Mouse (Mus musculus) embryonic facial prominence, embryonic 10.5 days (tissue): ENCODE measurements at regions not wholly inside any gene's neighbourhood (a gene's known extent, or its start where the extent isn't known, plus 50 kb on each side); places are given as distances from the start of the nearest gene placed in this dataset.

Experiments
- DNase-seq: peaks from one replicate; pipeline ENCODE4 v3.0.0-alpha.2; 2017; ENCODE audit warnings: low spot score
- H3K27ac ChIP-seq: fragments of 300-500 bp; sonication (generic); replicated peaks from 2 replicates; pipeline ENCODE4 v1.5.1; 2016; ENCODE audit warnings: mild to moderate bottlenecking
- H3K27me3 ChIP-seq: fragments of 300-500 bp; sonication (generic); replicated peaks from 2 replicates; pipeline ENCODE4 v1.6.1; 2016; ENCODE audit warnings: low read depth, mild to moderate bottlenecking; ENCODE audit not compliant: poor library complexity, severe bottlenecking
- H3K36me3 ChIP-seq: fragments of 300-500 bp; sonication (generic); replicated peaks from 2 replicates; pipeline ENCODE4 v1.6.1; 2016; ENCODE audit warnings: mild to moderate bottlenecking, moderate library complexity
- H3K4me1 ChIP-seq: fragments of 300-500 bp; sonication (generic); 2 replicates; pipeline ENCODE4 v1.6.1; 2016
- H3K4me3 ChIP-seq: fragments of 300-500 bp; sonication (generic); 2 replicates; pipeline ENCODE4 v1.5.1; 2016; ENCODE audit warnings: mild to moderate bottlenecking, moderate library complexity
- H3K9me3 ChIP-seq: fragments of 300-500 bp; sonication (generic); 2 replicates; pipeline ENCODE4 v1.6.1; 2016; ENCODE audit warnings: mild to moderate bottlenecking
- WGBS: fragments of 180-500 bp; shearing (Covaris S2); methylation state at CpG from one replicate; pipeline ENCODE4 v1.1.7; 2016; 5-methylcytosine and 5-hydroxymethylcytosine counted together

DNA sequence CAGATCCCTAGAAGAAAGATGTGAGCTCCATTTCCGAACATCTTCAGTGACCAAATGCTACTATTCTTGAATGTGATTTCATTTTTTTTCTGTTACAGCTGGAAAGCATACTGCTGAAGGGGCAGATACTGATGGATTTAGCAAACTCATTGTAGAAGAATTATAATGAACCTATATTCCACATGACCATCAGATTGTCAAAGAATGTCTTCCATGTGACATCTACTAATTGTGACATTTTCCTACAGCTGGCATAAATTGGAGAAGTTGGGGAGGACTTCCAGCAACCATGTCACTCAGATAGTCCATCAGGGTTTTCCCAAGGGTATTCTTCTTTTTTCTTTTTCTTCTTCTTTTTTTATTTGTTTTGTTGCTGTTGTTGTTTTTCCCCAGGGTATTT is 263.2 kb downstream of the Tmsb4x start:
- WGBS = 92% methylated on average over 1 of the region's 1 CpGs
- no peak for DNase-seq
- Histone ChIP-seq H3K9me3 (no peaks in the 10 kb centered on the region), H3K36me3 (no peaks in the 10 kb centered on the region), H3K4me3 (no peak overlapping the region), H3K27ac (no peak overlapping the region), H3K4me1 (no peaks in the 10 kb centered on the region), H3K27me3 (peaks cover 87% of the 10 kb centered on the region)

DNA sequence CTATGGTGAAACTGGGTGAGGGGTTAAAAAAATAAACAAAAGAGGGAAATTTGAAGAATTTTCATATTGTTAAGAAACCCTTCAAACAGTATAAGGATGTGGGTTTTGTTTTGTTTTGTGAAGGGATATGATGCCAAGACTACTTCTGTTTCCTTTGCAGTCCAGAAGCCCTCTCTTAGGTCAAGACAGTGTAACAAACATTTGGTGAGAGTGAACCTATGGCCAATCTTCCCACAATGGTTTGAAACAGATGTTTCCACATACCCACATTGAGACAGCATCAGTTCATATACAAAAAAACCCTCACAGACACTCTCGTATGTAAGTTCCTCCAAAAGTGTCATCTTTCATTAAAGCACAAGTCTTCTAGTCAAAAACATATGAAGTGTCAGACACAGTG is 263.6 kb downstream of the Tmsb4x start:
- Histone ChIP-seq H3K4me3 (no peak overlapping the region), H3K36me3 (no peaks in the 10 kb centered on the region), H3K27ac (no peak overlapping the region), H3K4me1 (no peaks in the 10 kb centered on the region), H3K9me3 (no peaks in the 10 kb centered on the region), H3K27me3 (peaks cover 87% of the 10 kb centered on the region)
- WGBS = 72% methylated on average over 1 of the region's 1 CpGs
- no peak for DNase-seq

DNA sequence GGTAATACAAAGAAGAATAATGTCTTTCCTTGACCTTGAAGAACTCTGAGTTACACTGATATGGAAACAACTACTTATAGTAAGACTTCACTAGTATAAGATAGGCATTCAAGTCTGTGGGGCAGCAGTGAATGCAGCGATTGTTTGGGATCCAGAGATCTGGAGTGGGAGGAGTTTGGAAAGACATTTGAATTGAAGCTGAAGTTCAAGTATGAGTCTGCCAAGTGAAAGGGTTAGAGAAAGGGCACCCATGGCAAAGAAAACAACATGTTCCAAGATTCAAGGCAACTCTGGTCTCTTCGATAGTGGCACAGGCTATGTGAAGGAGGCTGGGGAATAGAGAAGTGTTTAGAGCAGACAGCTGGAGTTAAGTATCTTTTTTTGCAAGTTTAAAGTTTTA is 275.3 kb downstream of the Tmsb4x start:
- WGBS = 82% methylated on average over 2 of the region's 2 CpGs

DNA sequence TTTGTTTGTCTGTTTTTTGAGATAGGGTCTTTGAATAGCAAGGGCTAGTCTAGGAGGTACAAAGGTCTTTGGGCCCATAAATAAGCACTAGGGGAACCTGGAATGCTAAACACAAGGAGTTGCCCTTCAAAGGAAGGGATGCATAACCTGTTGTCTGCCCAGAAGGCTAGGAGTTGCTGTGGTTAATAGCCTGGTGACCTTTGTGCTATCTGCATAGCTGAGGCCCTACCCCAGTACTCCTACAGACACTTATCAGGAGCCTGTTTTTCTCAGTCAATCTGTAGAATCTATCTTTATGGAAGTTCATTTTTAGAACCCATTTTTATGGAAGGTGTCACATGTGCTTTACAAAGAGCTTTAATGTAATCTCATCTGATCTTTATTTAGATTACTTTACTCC is 276.6 kb downstream of the Tmsb4x start:
- Histone ChIP-seq H3K4me3 (no peak overlapping the region), H3K4me1 (no peaks in the 10 kb centered on the region), H3K27me3 (peaks cover 80% of the 10 kb centered on the region), H3K9me3 (no peaks in the 10 kb centered on the region), H3K27ac (no peak overlapping the region), H3K36me3 (no peaks in the 10 kb centered on the region)
- DNase-seq = no peak

More for the DNA sequence above, 275.3 kb downstream of the Tmsb4x start:
- Histone ChIP-seq H3K36me3 (no peaks in the 10 kb centered on the region), H3K27ac (no peak overlapping the region), H3K4me1 (no peaks in the 10 kb centered on the region), H3K27me3 (peaks cover 91% of the 10 kb centered on the region), H3K9me3 (no peaks in the 10 kb centered on the region), H3K4me3 (no peak overlapping the region)
- DNase-seq = no peak

DNA sequence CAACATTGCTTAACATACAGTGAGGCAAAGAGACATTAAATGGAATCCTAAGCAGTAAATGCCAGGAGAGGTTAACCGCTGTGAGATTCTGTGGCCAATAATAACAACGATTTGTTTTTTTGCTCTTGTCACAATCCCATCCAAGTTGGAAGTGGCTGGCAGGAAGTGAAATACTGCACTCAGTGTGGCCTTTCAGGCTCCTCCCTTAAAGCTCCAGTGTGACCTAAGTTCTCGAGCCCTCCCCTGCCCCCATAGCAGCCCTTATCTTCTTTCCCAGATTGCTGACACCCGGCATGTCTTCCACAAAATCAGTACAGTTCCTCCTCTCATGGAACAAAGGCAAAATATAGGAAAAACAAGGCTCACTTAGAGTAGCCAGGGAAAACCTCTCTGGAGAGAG is 278.1 kb downstream of the Tmsb4x start:
- H3K36me3 ChIP-seq = no peaks in the 10 kb centered on the region
- no peak for DNase-seq
- no peak overlapping the region for H3K4me3 ChIP-seq
- no peak overlapping the region for H3K27ac ChIP-seq
- H3K4me1 ChIP-seq = no peaks in the 10 kb centered on the region
- 60% methylated on average over 4 of the region's 4 CpGs for WGBS
- no peaks in the 10 kb centered on the region for H3K9me3 ChIP-seq
- H3K27me3 ChIP-seq = peaks cover 74% of the 10 kb centered on the region

DNA sequence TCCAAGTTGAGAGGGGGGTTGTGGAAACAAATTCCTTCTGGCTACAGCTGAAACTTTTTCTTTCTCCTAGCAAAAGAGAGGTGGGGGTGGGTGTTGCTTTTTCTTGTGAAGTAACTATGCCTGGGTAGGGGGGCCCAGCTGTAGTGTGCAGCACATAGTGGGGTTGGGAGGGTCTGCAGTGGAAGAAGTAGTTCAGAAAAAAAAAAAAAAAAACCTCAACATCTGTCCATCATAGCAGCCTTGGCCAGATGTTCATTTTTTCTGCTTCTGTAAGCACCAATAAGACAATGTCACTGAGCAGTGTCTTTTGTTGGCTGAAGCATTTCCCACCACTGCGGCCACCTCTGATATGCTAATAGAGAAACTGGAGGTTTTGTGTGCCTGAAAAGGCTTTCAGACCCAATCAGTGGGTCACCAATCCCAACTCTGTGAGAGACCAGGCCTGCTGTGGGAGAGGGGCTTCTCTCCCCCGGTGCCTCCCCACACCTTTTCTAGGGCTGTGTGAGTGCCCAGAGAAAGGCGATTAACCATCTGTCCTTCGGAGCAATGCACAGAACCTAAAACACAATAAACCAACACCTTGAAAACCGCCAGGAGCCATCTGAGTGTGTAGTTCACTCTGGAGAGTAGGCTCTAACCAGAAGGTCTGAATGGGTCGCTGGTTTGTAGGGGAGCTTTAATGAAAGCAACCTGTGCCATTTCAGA is 279.2 kb downstream of the Tmsb4x start:
- no peak overlapping the region for H3K27ac ChIP-seq
- H3K27me3 ChIP-seq = peaks cover 76% of the 10 kb centered on the region
- WGBS = 40% methylated on average over 6 of the region's 6 CpGs
- no peak overlapping the region for H3K4me3 ChIP-seq
- no peaks in the 10 kb centered on the region for H3K36me3 ChIP-seq
- H3K9me3 ChIP-seq = no peaks in the 10 kb centered on the region
- no peaks in the 10 kb centered on the region for H3K4me1 ChIP-seq
- no peak for DNase-seq

DNA sequence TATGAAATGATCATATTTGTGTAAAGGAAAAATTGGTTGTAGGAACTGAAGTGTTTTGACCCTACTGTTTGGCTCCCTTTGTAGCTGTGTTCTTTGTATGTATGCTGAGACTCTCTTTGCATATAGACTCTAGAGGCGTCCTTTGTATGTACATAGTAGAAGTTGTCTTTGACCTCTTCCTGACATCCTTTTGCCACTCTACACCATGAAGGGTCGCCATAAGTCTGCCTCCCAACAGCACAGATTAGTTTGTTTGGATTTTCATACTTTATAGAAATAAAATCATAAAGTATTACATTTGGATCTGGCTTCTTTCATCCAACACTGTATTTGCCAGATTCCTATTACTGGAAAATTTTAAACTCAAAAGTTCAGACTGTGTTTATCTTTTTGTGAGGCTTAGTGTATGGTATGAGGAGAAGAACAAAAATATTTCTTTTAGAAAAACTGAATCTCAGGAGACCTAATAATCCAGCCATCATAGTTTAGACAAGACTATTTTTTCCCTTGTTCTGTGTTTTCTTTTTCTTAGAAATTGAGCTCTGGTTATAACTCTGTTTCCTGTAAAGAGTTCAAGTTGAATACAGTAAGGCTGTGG is 293.7 kb downstream of the Tmsb4x start:
- Histone ChIP-seq H3K9me3 (no peaks in the 10 kb centered on the region), H3K27me3 (peaks cover 97% of the 10 kb centered on the region)
- WGBS = 57% methylated on average over 2 of the region's 2 CpGs

DNA sequence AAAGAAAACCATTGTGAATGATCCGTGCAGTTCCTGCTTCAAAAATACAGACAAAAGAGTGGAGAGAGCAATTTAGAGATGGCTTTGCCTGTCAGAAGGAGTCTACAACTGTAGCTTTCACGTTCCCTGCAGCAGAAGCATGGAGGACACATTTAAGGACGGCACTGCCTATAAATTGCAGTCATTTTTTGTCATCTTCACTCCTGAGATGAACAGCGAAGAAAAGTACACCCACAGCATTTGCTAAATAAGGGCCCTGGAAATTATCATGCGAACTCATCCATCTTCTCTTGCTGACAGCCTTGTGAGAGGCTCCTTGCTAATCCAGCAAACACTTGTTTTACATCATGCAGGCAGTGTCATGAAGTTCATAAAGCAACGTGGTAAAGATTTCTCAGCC is 302.5 kb downstream of the Tmsb4x start:
- no peaks in the 10 kb centered on the region for H3K9me3 ChIP-seq
- H3K27ac ChIP-seq = no peak overlapping the region
- WGBS = 79% methylated on average over 6 of the region's 6 CpGs
- no peak overlapping the region for H3K4me3 ChIP-seq
- H3K4me1 ChIP-seq = no peaks in the 10 kb centered on the region
- no peak for DNase-seq
- H3K27me3 ChIP-seq = peaks cover 77% of the 10 kb centered on the region
- H3K36me3 ChIP-seq = no peaks in the 10 kb centered on the region

More for the DNA sequence above, 293.7 kb downstream of the Tmsb4x start:
- Histone ChIP-seq H3K4me3 (no peak overlapping the region), H3K4me1 (no peaks in the 10 kb centered on the region), H3K36me3 (no peaks in the 10 kb centered on the region), H3K27ac (no peak overlapping the region)
- no peak for DNase-seq

DNA sequence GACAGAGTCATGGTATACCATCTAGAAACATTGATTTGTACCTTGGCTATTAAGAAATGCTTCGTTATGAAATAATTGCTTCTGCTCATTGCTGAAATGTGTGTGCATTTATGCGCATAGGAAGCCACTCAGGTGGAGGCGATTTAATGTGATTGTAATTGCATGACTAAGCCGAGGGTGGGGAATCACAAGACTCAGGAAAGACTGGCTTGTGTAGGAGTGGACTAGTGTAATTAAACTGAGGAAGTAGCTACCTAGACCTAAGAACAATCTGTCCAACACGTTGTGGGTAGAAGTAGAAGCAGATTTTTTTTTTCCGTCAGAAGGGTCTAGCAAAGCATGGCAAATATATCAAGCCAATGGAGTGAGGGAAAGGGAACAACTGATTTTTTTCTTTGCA is 308.4 kb downstream of the Tmsb4x start:
- no peak overlapping the region for H3K4me3 ChIP-seq
- no peak for DNase-seq
- no peaks in the 10 kb centered on the region for H3K36me3 ChIP-seq
- H3K27me3 ChIP-seq = peaks cover 86% of the 10 kb centered on the region
- 81% methylated on average over 6 of the region's 6 CpGs for WGBS
- H3K9me3 ChIP-seq = no peaks in the 10 kb centered on the region
- no peaks in the 10 kb centered on the region for H3K4me1 ChIP-seq
- H3K27ac ChIP-seq = no peak overlapping the region

DNA sequence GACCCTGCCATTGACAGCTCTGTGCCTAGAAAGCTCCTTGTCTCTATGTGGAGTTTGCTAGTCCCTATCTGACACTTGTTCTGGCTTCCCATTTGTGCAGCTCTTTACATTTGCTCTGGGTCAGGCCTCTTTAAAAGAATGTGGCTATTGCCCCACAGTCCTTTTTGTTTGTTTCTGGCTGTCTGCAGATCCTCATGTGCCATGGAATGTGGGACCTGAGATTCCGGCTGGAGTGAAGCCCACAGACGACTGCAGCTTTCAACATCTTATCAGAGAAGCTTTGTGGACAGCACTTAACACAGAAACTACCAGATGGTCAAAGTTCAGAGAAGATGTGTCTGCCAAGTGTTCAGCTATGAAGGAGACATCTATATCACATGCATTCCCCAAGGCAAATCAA is 309.7 kb upstream of the Egfl6 start:
- Histone ChIP-seq H3K9me3 (no peaks in the 10 kb centered on the region), H3K36me3 (no peaks in the 10 kb centered on the region), H3K4me1 (no peaks in the 10 kb centered on the region), H3K27ac (no peak overlapping the region), H3K4me3 (no peak overlapping the region), H3K27me3 (peaks cover 93% of the 10 kb centered on the region)
- no peak for DNase-seq
- WGBS = 74% methylated on average over 2 of the region's 2 CpGs

DNA sequence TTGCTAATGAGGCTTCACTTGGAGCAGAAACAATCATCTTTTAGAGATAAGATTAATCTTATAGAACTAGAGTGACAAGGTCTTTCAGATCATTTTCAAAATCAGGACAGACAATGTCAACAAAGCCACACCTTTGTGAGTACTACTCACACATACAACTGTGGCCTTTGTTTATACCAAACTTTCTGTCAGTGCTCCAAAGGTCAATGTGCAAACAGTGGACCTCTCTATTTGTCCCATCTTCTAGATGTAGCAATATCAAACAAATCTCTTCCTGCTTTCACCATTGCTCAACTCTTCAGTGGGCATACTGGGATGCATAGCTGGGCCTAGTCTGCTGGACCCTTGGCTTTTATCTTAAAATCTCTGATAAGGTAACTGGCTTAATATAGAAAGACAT is 300.9 kb upstream of the Egfl6 start:
- peaks cover 85% of the 10 kb centered on the region for H3K27me3 ChIP-seq
- H3K36me3 ChIP-seq = no peaks in the 10 kb centered on the region
- no peaks in the 10 kb centered on the region for H3K9me3 ChIP-seq
- no peak for DNase-seq
- no peak overlapping the region for H3K4me3 ChIP-seq
- H3K27ac ChIP-seq = no peak overlapping the region
- H3K4me1 ChIP-seq = no peaks in the 10 kb centered on the region

DNA sequence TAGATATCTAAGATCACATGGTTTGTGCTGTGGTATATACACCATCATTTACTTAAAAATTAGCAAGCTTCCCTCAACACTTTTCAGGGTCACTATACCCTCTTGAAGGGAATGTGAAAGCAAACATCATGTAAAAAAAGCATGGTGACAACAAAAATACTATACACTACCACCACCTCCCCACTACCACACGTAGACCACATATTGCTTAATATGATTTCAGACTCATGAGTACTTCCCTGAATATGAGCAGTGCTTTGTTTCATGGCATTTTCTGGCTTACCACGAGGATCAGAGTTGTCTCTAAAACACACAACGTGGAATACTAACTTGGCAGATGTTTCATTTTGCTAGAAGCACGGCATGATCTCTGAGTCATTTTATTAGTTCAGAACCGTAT is 284.0 kb upstream of the Egfl6 start:
- Histone ChIP-seq H3K27ac (no peak overlapping the region), H3K36me3 (no peaks in the 10 kb centered on the region), H3K4me1 (no peaks in the 10 kb centered on the region), H3K9me3 (no peaks in the 10 kb centered on the region), H3K4me3 (no peak overlapping the region), H3K27me3 (peaks cover 74% of the 10 kb centered on the region)
- WGBS = 85% methylated on average over 5 of the region's 5 CpGs
- no peak for DNase-seq

DNA sequence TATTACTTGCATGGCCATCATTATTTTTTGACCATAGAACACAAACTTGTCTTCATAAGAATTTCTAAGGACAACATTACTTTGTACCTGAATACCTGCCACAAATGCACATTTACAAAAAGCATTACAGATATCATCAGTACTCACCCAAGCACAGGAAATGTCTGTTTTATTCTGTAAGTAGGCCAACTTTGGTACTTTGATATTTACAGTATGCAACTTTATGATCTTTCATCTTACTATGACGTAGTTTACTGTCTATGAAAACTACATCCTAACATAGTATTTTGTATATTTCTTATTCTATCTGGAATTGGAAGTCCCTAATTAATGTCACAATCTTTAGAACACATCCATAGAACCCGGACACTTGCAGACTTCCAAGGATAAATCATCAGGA is 282.2 kb upstream of the Egfl6 start:
- Histone ChIP-seq H3K4me1 (no peaks in the 10 kb centered on the region), H3K27ac (no peak overlapping the region), H3K36me3 (no peaks in the 10 kb centered on the region), H3K4me3 (no peak overlapping the region), H3K27me3 (peaks cover 72% of the 10 kb centered on the region), H3K9me3 (no peaks in the 10 kb centered on the region)
- no peak for DNase-seq
- 84% methylated on average over 2 of the region's 2 CpGs for WGBS
